7 mouse cellular contexts compared by ENCODE assay signal in the genomic region with DNA sequence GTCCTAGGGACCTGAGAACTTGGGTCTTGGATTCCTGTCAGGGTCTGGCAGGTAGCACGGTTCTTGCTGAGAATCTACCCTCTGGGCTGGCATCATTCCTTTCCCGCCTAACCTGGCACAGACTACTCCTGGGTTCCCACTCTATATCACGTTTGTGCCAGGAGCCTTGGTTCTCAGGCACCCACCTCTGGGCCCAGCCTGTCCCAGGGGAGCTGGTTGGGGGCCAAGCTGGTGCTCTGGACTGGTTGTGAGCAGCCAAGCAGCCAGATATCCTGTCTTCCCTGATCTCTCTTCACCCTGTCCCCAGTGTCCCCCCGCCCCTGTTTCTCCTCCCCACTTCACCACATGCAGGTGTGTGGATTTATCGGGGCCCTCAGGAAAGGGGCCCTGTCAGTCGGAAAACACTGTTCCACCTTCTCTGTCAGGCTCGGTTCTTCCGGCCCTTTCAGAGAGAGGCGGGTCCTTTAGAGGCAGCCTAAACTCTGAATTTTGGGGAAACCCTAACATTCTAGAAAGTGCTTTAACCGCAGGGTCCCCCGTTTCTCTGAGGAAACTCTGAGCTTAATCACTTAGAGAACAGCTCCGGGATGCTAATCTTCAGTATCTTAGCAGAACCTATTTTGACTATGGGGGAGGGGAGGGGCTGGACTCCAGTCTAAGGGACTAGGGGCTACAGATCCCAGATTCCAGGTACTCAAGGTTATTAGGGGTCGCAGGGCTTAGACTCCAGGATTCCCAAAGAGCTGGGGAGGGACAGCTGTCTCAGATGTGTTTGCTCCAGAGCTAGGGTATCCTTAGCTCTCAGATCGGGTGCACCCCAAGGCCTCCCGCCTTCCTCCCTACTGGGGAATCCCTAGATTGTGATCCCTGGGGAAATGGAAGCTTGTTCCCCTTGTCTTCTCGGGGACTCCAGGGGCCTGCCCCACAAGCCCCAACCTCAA. TPM values are rescaled to one million over a fixed set of nuclear protein-coding genes. Genes with fewer than 3 reads are reported as not detected.
DNase-seq lines count a peak whose midpoint lies in the region; ATAC-seq and TF ChIP-seq lines count a peak whose summit lies in the region.

No protein-coding gene starts in this region.

- WGBS in heart, embryonic 13.5 days: 7% methylated on average over 16 of the region's 16 CpGs
- WGBS in liver, embryonic 14.5 days (ENCODE audit: insufficient replicate concordance): 11% methylated on average over 16 of the region's 16 CpGs

- no peak for TF ChIP-seq RAD21 in CH12.LX (IDR thresholded peaks at IDR 0.05; ENCODE audit: low read depth, low read length)

- H3K36me3 ChIP-seq in CH12.LX (replicated peaks in 1 of 2; ENCODE audit: control insufficient read depth in 1 of 2, insufficient read depth in 1 of 2, low read length in 1 of 2): peaks cover 0 to 2% of the 10 kb centered on the region in 2 experiments
- H3K36me3 ChIP-seq in heart, embryonic 13.5 days: peaks cover 32% of the 10 kb centered on the region
- H3K36me3 ChIP-seq in liver, embryonic 14.5 days (replicated peaks; ENCODE audit: control insufficient read depth, insufficient read depth, low read depth): no peaks in the 10 kb centered on the region

- ATAC-seq in heart, embryonic 13.5 days (ENCODE audit: extremely low read depth, insufficient number of reproducible peaks, low FRiP score, low TSS enrichment): no peak
- ATAC-seq in liver, embryonic 14.5 days (ENCODE audit: insufficient read depth): no peak

- no peak for TF ChIP-seq POLR2A in CH12.LX (IDR thresholded peaks at IDR 0.05; ENCODE audit: low read depth, low read length)

- H3K9ac ChIP-seq in CH12.LX (ENCODE audit: insufficient read depth, low read depth): peak overlapping the region; percentile 52
- H3K9ac ChIP-seq in heart, embryonic 13.5 days: peak overlapping the region; percentile 94
- H3K9ac ChIP-seq in liver, embryonic 14.5 days (replicated peaks): peak overlapping the region; percentile 18; the same call in 1 of the 2 replicates

- no peak for TF ChIP-seq EP300 in CH12.LX (IDR thresholded peaks at IDR 0.05; ENCODE audit: low read length)
- no peak for TF ChIP-seq EP300 in liver, embryonic 14.5 days (IDR thresholded peaks at IDR 0.05; ENCODE audit: low read depth)

- peak overlapping the region; percentile 43 to 55 (median 51) for H3K4me3 ChIP-seq in CH12.LX (replicated peaks in 1 of 3; ENCODE audit: low read depth in 2 of 3, low read length in 2 of 3, poor library complexity in 1 of 3)
- H3K4me3 ChIP-seq in heart, embryonic 13.5 days: peak overlapping the region; percentile 73
- peak overlapping the region; percentile 28 to 34 for H3K4me3 ChIP-seq in liver, embryonic 14.5 days (ENCODE audit: insufficient read depth in 1 of 2, low read depth in 2 of 2, low read length in 2 of 2)

- in situ Hi-C loops in CH12.LX (cut with MboI; ENCODE audit: low pct_ligation_motif_present, low pct_unique_long_range_greater_than_20kb, low sequenced_read_pairs): no loop called here

- H3K9me3 ChIP-seq in CH12.LX (replicated peaks; ENCODE audit: low read length): no peaks in the 10 kb centered on the region
- no peaks in the 10 kb centered on the region for H3K9me3 ChIP-seq in heart, embryonic 13.5 days
- H3K9me3 ChIP-seq in liver, embryonic 14.5 days (ENCODE audit: control insufficient read depth, low read length): no peaks in the 10 kb centered on the region

- H3K79me2 ChIP-seq in CH12.LX (replicated peaks; ENCODE audit: control insufficient read depth, extremely low read depth, insufficient read depth, poor library complexity, severe bottlenecking): no peaks in the 10 kb centered on the region

- dilution Hi-C loops in CH12.LX (cut with MboI; ENCODE audit: extremely low pct_ligation_motif_present, extremely low pct_unique_long_range_greater_than_20kb, low sequenced_read_pairs): no loop called here

- H3K27me3 ChIP-seq in CH12.LX (replicated peaks): peaks cover 56% of the 10 kb centered on the region
- no peaks in the 10 kb centered on the region for H3K27me3 ChIP-seq in heart, embryonic 13.5 days (replicated peaks)
- peaks cover 28% of the 10 kb centered on the region for H3K27me3 ChIP-seq in liver, embryonic 14.5 days (ENCODE audit: control insufficient read depth, insufficient read depth, low read length)

- TF ChIP-seq CTCF in CH12.LX (conservative IDR thresholded peaks at IDR 0.05 in 1 of 2, IDR thresholded peaks at IDR 0.05 in 1 of 2; ENCODE audit: low read depth in 2 of 2, low read length in 2 of 2): no peak
- no peak for TF ChIP-seq CTCF in liver, embryonic 14.5 days (IDR thresholded peaks at IDR 0.05; ENCODE audit: low read depth)

- peak overlapping the region; percentile 72 for H3K4me2 ChIP-seq in CH12.LX (ENCODE audit: insufficient read depth, low read depth, poor library complexity, severe bottlenecking)
- peak overlapping the region; percentile 86 for H3K4me2 ChIP-seq in heart, embryonic 13.5 days
- H3K4me2 ChIP-seq in liver, embryonic 14.5 days (ENCODE audit: low read depth): peak overlapping the region; percentile 64

- DNase-seq in CD4-positive, CD25-positive, alpha-beta regulatory T cell, adult 2 months (ENCODE audit: low read depth, low spot score): peak; percentile 49
- DNase-seq in CH12.LX (ENCODE audit: extremely low read depth): no peak
- DNase-seq in liver, embryonic 14.5 days (ENCODE audit: low read depth in 3 of 3, low spot score in 3 of 3): no peak
- no peak for DNase-seq in cerebellum, postnatal 4 days (ENCODE audit: low spot score in 2 of 2)
- no peak for DNase-seq in left cerebral cortex, adult 8-10 months (ENCODE audit: low spot score in 2 of 2)
- DNase-seq in right cerebral cortex, postnatal 4 days: no peak

- H3K27ac ChIP-seq in CH12.LX (ENCODE audit: insufficient read depth, low read depth): no peak overlapping the region
- peak overlapping the region; percentile 81 for H3K27ac ChIP-seq in heart, embryonic 13.5 days (replicated peaks)
- H3K27ac ChIP-seq in liver, embryonic 14.5 days: no peak overlapping the region

- peaks cover 4 to 17% of the 10 kb centered on the region in 2 experiments; a peak in 3 of 4 replicates for H3K4me1 ChIP-seq in CH12.LX (ENCODE audit: control insufficient read depth in 1 of 2, insufficient read depth in 2 of 2)
- peaks cover 37% of the 10 kb centered on the region for H3K4me1 ChIP-seq in heart, embryonic 13.5 days
- H3K4me1 ChIP-seq in liver, embryonic 14.5 days (replicated peaks; ENCODE audit: control insufficient read depth in 2 of 2, insufficient read depth in 2 of 2, low read length in 1 of 2): 0 out of 4 replicates have a peak, but pooled peaks cover 0 to 2% of the 10 kb centered on the region in 2 experiments

TF ChIP-seq in CH12.LX, 34 proteins besides CTCF, POLR2A, EP300 and RAD21:
- TF ChIP-seq MYC (IDR thresholded peaks at IDR 0.05; ENCODE audit: low read depth, low read length): no peak
- TF ChIP-seq GABPA (IDR thresholded peaks at IDR 0.05; ENCODE audit: insufficient replicate concordance, low read depth, low read length): no peak
- TF ChIP-seq MAX (IDR thresholded peaks at IDR 0.05; ENCODE audit: low read length): no peak
- TF ChIP-seq ELF1 (IDR thresholded peaks at IDR 0.05; ENCODE audit: low read depth, low read length): 0 out of 2 replicates have a peak, but pooled peaks have one; percentile 10
- TF ChIP-seq IRF4 (IDR thresholded peaks at IDR 0.05; ENCODE audit: low read depth, low read length): no peak
- TF ChIP-seq MAFK (IDR thresholded peaks at IDR 0.05; ENCODE audit: insufficient replicate concordance, low read length): no peak
TF ChIP-seq in CH12.LX: peak in this region for 1.

RNA-seq across cellular contexts. Expression of gene Bcam, which starts 1.1 kb away (rescaled TPM):
- total RNA-seq in CH12.LX (2012; rRNA removed) (8.2 and 10.9 TPM in 2 replicates), CH12.LX (2014; rRNA removed) (2.4 and 3.0 TPM in 2 replicates)
- 4.8 and 5.3 TPM in 2 replicates for polyA plus RNA-seq in CH12.LX (2012; ENCODE audit: insufficient read length, low read depth)
- 223 and 250 TPM in 2 replicates for polyA plus RNA-seq in heart, embryonic 13.5 days (2015; fragmentation: Nextera tagmentation; extraction: Ambion mirVana)
- 6.3 and 7.6 TPM in 2 replicates for polyA plus RNA-seq in liver, embryonic 14.5 days (2012; rRNA removed)
- 4.9 and 6.6 TPM in 2 replicates for polyA plus RNA-seq in liver, embryonic 14.5 days (2014; fragmentation: Nextera tagmentation; extraction: Ambion mirVana)
- total RNA-seq in left cerebral cortex, adult 8-10 months (2022): 10 to 100 TPM; 15.8 to 18.7 (median 17.1) TPM

RNA-seq across cellular contexts. Expression of gene Nectin2, which starts 19.4 kb away (rescaled TPM):
- total RNA-seq in CH12.LX (2012; rRNA removed): 9.1 and 14.1 TPM in 2 replicates
- total RNA-seq in CH12.LX (2014; rRNA removed): 3.0 and 3.4 TPM in 2 replicates
- polyA plus RNA-seq in CH12.LX (2012; ENCODE audit: insufficient read length, low read depth): 6.3 and 6.5 TPM in 2 replicates
- polyA plus RNA-seq in heart, embryonic 13.5 days (2015; fragmentation: Nextera tagmentation; extraction: Ambion mirVana): 89.3 and 89.4 TPM in 2 replicates
- polyA plus RNA-seq in liver, embryonic 14.5 days (2012; rRNA removed): 7.8 and 8.9 TPM in 2 replicates
- 10.2 and 10.3 TPM in 2 replicates for polyA plus RNA-seq in liver, embryonic 14.5 days (2014; fragmentation: Nextera tagmentation; extraction: Ambion mirVana)
- total RNA-seq in left cerebral cortex, adult 8-10 months (2022): 1 to 10 TPM; 6.5 to 8.0 (median 7.4) TPM

RNA-seq across cellular contexts. Expression of gene Cblc, which starts 26.9 kb away (rescaled TPM):
- total RNA-seq in CH12.LX (2012; rRNA removed) (30.8 and 38.9 TPM in 2 replicates), CH12.LX (2014; rRNA removed) (6.4 and 7.2 TPM in 2 replicates)
- 12.7 and 13.4 TPM in 2 replicates for polyA plus RNA-seq in CH12.LX (2012; ENCODE audit: insufficient read length, low read depth)
- 0.59 and 0.68 TPM in 2 replicates for polyA plus RNA-seq in heart, embryonic 13.5 days (2015; fragmentation: Nextera tagmentation; extraction: Ambion mirVana)
- polyA plus RNA-seq in liver, embryonic 14.5 days (2012; rRNA removed): 0.95 and 1.2 TPM in 2 replicates
- 1.1 and 1.3 TPM in 2 replicates for polyA plus RNA-seq in liver, embryonic 14.5 days (2014; fragmentation: Nextera tagmentation; extraction: Ambion mirVana)
- not detected for total RNA-seq in left cerebral cortex, adult 8-10 months (2022)

RNA-seq across cellular contexts. Expression of gene Bcl3, which starts 52.9 kb away (rescaled TPM):
- total RNA-seq in CH12.LX (2012; rRNA removed) (15.8 and 18.8 TPM in 2 replicates), CH12.LX (2014; rRNA removed) (3.2 and 3.8 TPM in 2 replicates)
- polyA plus RNA-seq in CH12.LX (2012; ENCODE audit: insufficient read length, low read depth): 17.9 and 25.2 TPM in 2 replicates
- 1.5 and 1.9 TPM in 2 replicates for polyA plus RNA-seq in heart, embryonic 13.5 days (2015; fragmentation: Nextera tagmentation; extraction: Ambion mirVana)
- polyA plus RNA-seq in liver, embryonic 14.5 days (2012; rRNA removed): 2.7 and 3.1 TPM in 2 replicates
- polyA plus RNA-seq in liver, embryonic 14.5 days (2014; fragmentation: Nextera tagmentation; extraction: Ambion mirVana): 3.5 and 3.8 TPM in 2 replicates
- 1 to 10 TPM in 2 of 4 experiments, under 1 TPM in 1, not detected in 1; 0.57 to 6.4 (median 2.9) TPM for total RNA-seq in left cerebral cortex, adult 8-10 months (2022)

RNA-seq across cellular contexts. Expression of gene Tomm40, which starts 54.5 kb away (rescaled TPM):
- total RNA-seq in CH12.LX (2012; rRNA removed) (179 and 214 TPM in 2 replicates), CH12.LX (2014; rRNA removed) (115 TPM in 2 replicates)
- polyA plus RNA-seq in CH12.LX (2012; ENCODE audit: insufficient read length, low read depth): 197 and 221 TPM in 2 replicates
- polyA plus RNA-seq in heart, embryonic 13.5 days (2015; fragmentation: Nextera tagmentation; extraction: Ambion mirVana): 128 and 146 TPM in 2 replicates
- 53.7 and 57.3 TPM in 2 replicates for polyA plus RNA-seq in liver, embryonic 14.5 days (2012; rRNA removed)
- polyA plus RNA-seq in liver, embryonic 14.5 days (2014; fragmentation: Nextera tagmentation; extraction: Ambion mirVana): 58.2 and 75.8 TPM in 2 replicates
- total RNA-seq in left cerebral cortex, adult 8-10 months (2022): 100 to 1,000 TPM; 109 to 112 (median 111) TPM

Comparison
In these comparisons a context has a peak if more than half of its experiments do, and no peak if none do; other contexts are left out.
1. H3K9ac ChIP-seq: peak in every context shown above with its lines; median percentile 94 in heart, embryonic 13.5 days; 52 in CH12.LX; 18 in liver, embryonic 14.5 days.
2. RNA of gene Bcam, which starts 1.1 kb away (polyA plus RNA-seq): 223 to 250 TPM in heart, embryonic 13.5 days; 4.9 to 7.6 TPM in liver, embryonic 14.5 days and 4.8 to 5.3 TPM in CH12.LX; every median in the first group is over 10 times any median in the second.
3. Peak in every context shown above with its lines, with median percentiles within 50 percentile points of each other: H3K4me2 ChIP-seq and H3K4me3 ChIP-seq.